Mouse (Mus musculus): ENCODE measurements at regions not wholly inside any gene's neighbourhood (a gene's known extent, or its start where the extent isn't known, plus 50 kb on each side); places are given as distances from the start of the nearest gene placed in this dataset.

DNA sequence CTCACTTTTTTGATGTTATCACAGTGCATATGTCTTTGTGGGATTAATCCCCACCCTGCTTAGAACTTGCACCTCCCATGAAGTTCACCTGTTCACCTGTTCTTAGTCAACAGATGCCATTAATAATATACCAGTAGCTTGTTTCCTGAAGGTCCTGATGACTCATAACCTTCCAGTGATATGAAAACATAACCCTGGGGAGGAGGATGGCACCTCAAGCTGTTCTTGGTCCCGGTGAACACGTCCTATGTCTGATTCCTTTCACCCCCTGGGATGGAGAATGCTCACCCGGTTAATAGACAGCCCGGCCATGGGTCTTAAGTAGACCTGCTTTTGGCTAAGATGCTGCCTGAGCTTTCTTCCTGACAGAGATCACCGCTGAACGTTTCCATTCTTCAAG, 174.6 kb downstream of the Cbln1 start:
- Histone ChIP-seq H3K4me2 (ENCODE audit: insufficient read depth, low read depth, poor library complexity, severe bottlenecking) (no peak overlapping the region), H3K4me3 (replicated peaks in 1 of 3; ENCODE audit: low read depth in 2 of 3, low read length in 2 of 3, poor library complexity in 1 of 3) (no peak overlapping the region), H3K9me3 (replicated peaks; ENCODE audit: low read length) (no peaks in the 10 kb centered on the region), H3K27ac (ENCODE audit: insufficient read depth, low read depth) (no peak overlapping the region), H3K27me3 (replicated peaks) (peaks cover 4% of the 10 kb centered on the region), H3K79me2 (replicated peaks; ENCODE audit: control insufficient read depth, extremely low read depth, insufficient read depth, poor library complexity, severe bottlenecking) (no peaks in the 10 kb centered on the region), H3K36me3 (replicated peaks in 1 of 2; ENCODE audit: control insufficient read depth in 1 of 2, insufficient read depth in 1 of 2, low read length in 1 of 2) (no peaks in the 10 kb centered on the region), H3K9ac (ENCODE audit: insufficient read depth, low read depth) (no peak overlapping the region), H3K4me1 (ENCODE audit: control insufficient read depth in 1 of 2, insufficient read depth in 2 of 2) (no peaks in the 10 kb centered on the region)
- in situ Hi-C loops (cut with MboI; ENCODE audit: low pct_ligation_motif_present, low pct_unique_long_range_greater_than_20kb, low sequenced_read_pairs) (no loop called here), dilution Hi-C loops (cut with MboI; ENCODE audit: extremely low pct_ligation_motif_present, extremely low pct_unique_long_range_greater_than_20kb, low sequenced_read_pairs) (no loop called here)
- no peak for DNase-seq (ENCODE audit: extremely low read depth)
- TF ChIP-seq UBTF (IDR thresholded peaks at IDR 0.05; ENCODE audit: low read depth, low read length) (no peak), JUN (IDR thresholded peaks at IDR 0.05; ENCODE audit: insufficient read depth, low read depth, low read length) (no peak), RAD21 (IDR thresholded peaks at IDR 0.05; ENCODE audit: low read depth, low read length) (no peak), RCOR1 (conservative IDR thresholded peaks at IDR 0.05; ENCODE audit: low read depth, low read length) (no peak), ZC3H11A (IDR thresholded peaks at IDR 0.05; ENCODE audit: low read depth, low read length) (no peak), NELFE (IDR thresholded peaks at IDR 0.05; ENCODE audit: low read depth, low read length) (no peak), MXI1 (IDR thresholded peaks at IDR 0.05; ENCODE audit: low read depth, low read length) (no peak), BHLHE40 (IDR thresholded peaks at IDR 0.05; ENCODE audit: low read depth, low read length) (no peak), CHD1 (IDR thresholded peaks at IDR 0.05; ENCODE audit: low read depth, low read length) (no peak), MEF2A (IDR thresholded peaks at IDR 0.05; ENCODE audit: borderline replicate concordance, low read depth, low read length) (no peak), MAX (IDR thresholded peaks at IDR 0.05; ENCODE audit: low read length) (no peak)

DNA sequence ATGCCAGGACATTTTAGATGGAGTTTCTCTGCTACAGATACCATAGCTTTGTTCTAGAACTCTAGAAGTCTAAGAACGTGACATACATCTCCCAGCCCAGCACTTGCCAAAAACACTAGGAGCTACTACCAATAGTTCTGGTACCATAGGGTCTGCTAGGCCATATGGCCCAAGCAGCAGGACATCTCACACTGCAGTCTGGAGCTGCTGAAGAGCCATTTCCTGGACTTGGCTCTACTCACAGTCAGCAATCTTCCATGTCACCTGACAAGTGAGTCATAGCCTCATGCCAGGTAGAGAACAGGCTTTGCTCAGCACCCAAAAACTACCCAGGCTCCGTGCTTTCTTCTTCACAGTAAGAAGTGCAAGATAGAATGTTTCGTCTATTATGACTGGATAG, 175.1 kb downstream of the Cbln1 start:
- H3K4me3 ChIP-seq (replicated peaks in 1 of 3; ENCODE audit: low read depth in 2 of 3, low read length in 2 of 3, poor library complexity in 1 of 3), result no peak overlapping the region
- peaks cover 4% of the 10 kb centered on the region for H3K27me3 ChIP-seq (replicated peaks)
- no peak for DNase-seq (ENCODE audit: extremely low read depth)
- no peak for TF ChIP-seq MAFK (IDR thresholded peaks at IDR 0.05; ENCODE audit: insufficient replicate concordance, low read length)
- in situ Hi-C loops (cut with MboI; ENCODE audit: low pct_ligation_motif_present, low pct_unique_long_range_greater_than_20kb, low sequenced_read_pairs), result no loop called here
- no peak overlapping the region for H3K4me2 ChIP-seq (ENCODE audit: insufficient read depth, low read depth, poor library complexity, severe bottlenecking)
- H3K4me1 ChIP-seq (ENCODE audit: control insufficient read depth in 1 of 2, insufficient read depth in 2 of 2), result no peaks in the 10 kb centered on the region
- no peak overlapping the region for H3K9ac ChIP-seq (ENCODE audit: insufficient read depth, low read depth)
- H3K9me3 ChIP-seq (replicated peaks; ENCODE audit: low read length), result no peaks in the 10 kb centered on the region
- H3K79me2 ChIP-seq (replicated peaks; ENCODE audit: control insufficient read depth, extremely low read depth, insufficient read depth, poor library complexity, severe bottlenecking), result no peaks in the 10 kb centered on the region
- H3K36me3 ChIP-seq (replicated peaks in 1 of 2; ENCODE audit: control insufficient read depth in 1 of 2, insufficient read depth in 1 of 2, low read length in 1 of 2), result no peaks in the 10 kb centered on the region
- H3K27ac ChIP-seq (ENCODE audit: insufficient read depth, low read depth), result no peak overlapping the region
- dilution Hi-C loops (cut with MboI; ENCODE audit: extremely low pct_ligation_motif_present, extremely low pct_unique_long_range_greater_than_20kb, low sequenced_read_pairs), result no loop called here

DNA sequence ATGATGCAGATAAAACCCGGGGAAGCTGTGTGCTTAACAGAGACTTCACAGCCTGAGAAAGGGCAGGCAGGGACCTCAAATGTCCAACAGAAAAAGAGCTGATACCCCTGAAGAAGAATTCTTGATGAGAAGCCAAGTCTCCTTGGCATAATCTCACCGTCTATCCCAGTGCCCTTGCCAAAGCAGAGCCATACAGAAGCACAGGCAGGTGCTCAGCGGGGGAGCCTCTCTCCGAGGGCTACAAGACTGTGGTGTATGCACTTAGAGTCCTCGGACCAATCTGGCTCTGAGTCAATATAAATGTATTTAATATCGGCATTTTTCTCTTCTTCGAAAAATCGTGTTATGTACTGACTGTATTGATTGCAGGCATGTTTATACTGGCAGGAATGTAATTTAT, 186.3 kb downstream of the Cbln1 start:
- Histone ChIP-seq H3K27ac (ENCODE audit: insufficient read depth, low read depth) (no peak overlapping the region), H3K4me1 (ENCODE audit: control insufficient read depth in 1 of 2, insufficient read depth in 2 of 2) (no peaks in the 10 kb centered on the region), H3K4me2 (ENCODE audit: insufficient read depth, low read depth, poor library complexity, severe bottlenecking) (no peak overlapping the region), H3K9me3 (replicated peaks; ENCODE audit: low read length) (no peaks in the 10 kb centered on the region), H3K36me3 (replicated peaks in 1 of 2; ENCODE audit: control insufficient read depth in 1 of 2, insufficient read depth in 1 of 2, low read length in 1 of 2) (no peaks in the 10 kb centered on the region), H3K27me3 (replicated peaks) (peaks cover 4% of the 10 kb centered on the region), H3K4me3 (replicated peaks in 1 of 3; ENCODE audit: low read depth in 2 of 3, low read length in 2 of 3, poor library complexity in 1 of 3) (no peak overlapping the region), H3K79me2 (replicated peaks; ENCODE audit: control insufficient read depth, extremely low read depth, insufficient read depth, poor library complexity, severe bottlenecking) (no peaks in the 10 kb centered on the region), H3K9ac (ENCODE audit: insufficient read depth, low read depth) (no peak overlapping the region)
- TF ChIP-seq MAFK (IDR thresholded peaks at IDR 0.05; ENCODE audit: insufficient replicate concordance, low read length) (no peak), NRF1 (IDR thresholded peaks at IDR 0.05; ENCODE audit: low read depth, low read length) (no peak), JUN (IDR thresholded peaks at IDR 0.05; ENCODE audit: insufficient read depth, low read depth, low read length) (no peak), POLR2AphosphoS2 (IDR thresholded peaks at IDR 0.05; ENCODE audit: low read depth, low read length) (no peak), CHD1 (IDR thresholded peaks at IDR 0.05; ENCODE audit: low read depth, low read length) (no peak), HCFC1 (IDR thresholded peaks at IDR 0.05; ENCODE audit: low read depth, low read length) (no peak), KAT2A (IDR thresholded peaks at IDR 0.05; ENCODE audit: insufficient replicate concordance, low read length) (no peak), ZKSCAN1 (IDR thresholded peaks at IDR 0.05; ENCODE audit: borderline replicate concordance, low read depth, low read length) (no peak), MAZ (IDR thresholded peaks at IDR 0.05; ENCODE audit: low read depth, low read length) (no peak), MAX (IDR thresholded peaks at IDR 0.05; ENCODE audit: low read length) (no peak)
- no peak for DNase-seq (ENCODE audit: extremely low read depth)
- dilution Hi-C loops (cut with MboI; ENCODE audit: extremely low pct_ligation_motif_present, extremely low pct_unique_long_range_greater_than_20kb, low sequenced_read_pairs) (no loop called here), in situ Hi-C loops (cut with MboI; ENCODE audit: low pct_ligation_motif_present, low pct_unique_long_range_greater_than_20kb, low sequenced_read_pairs) (no loop called here)
